Mouse (Mus musculus) gastrocnemius, postnatal 4 days (tissue): ENCODE data around the gene Pga5. TPM values are rescaled to one million over a fixed set of nuclear protein-coding genes. Genes with fewer than 3 reads are reported as not detected.

ENCODE experiments used
- DNase-seq, 2 experiments: peaks; one replicate each; pipeline ENCODE4 v3.0.0; 2021 to 2022; ENCODE audit warnings: low spot score in 2 of 2, mixed read lengths in 2 of 2
- total RNA-seq, 2 experiments: library from RNA; stranded (reverse); gene quantifications; 2 replicates each; pipeline ENCODE4 v1.2.3; 2021

Pga5 gene
- total RNA-seq, 2 experiments from 2014 or later, result not detected

DNA sequence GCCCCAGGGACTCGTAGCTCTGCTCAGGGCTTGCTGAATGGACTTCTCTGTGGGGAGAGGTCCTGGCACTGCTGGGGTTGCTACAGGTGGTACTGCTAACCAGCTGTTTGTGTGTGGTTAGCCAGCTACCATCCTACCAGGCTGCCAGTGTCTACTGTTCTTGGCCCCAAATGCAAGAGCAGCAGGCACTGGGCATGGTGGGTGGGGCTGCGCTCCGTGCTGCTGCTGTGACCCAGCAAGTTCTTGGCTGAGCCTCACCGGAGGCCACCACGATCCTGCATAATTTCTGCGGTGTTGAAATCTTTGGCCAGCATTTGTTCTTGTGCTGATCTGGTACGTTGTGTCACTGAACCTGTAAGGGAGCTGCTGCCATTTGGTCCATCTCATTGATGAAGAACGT is 25.6 kb upstream of the Pga5 start:
- no peak for DNase-seq

DNA sequence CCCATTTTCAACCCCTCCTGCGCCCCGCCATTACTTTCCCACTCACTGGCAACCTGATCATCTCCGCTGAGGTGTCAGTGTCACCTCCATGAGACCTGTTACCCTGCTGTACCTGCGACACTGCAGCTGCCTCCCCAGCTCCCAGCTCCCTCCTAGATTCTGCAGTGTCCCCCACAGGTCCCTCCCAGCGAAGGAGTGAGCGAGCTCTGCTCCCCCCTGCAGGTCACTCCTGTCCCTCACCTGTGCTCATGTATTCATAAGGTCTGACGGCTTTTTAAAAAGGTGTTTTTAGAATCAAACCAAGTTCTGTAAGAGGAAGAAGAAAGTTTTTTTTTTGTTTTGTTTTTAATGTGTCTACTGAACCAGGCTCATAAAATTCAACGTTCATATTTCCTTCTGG is 24.3 kb upstream of the Pga5 start:
- no peak for DNase-seq

DNA sequence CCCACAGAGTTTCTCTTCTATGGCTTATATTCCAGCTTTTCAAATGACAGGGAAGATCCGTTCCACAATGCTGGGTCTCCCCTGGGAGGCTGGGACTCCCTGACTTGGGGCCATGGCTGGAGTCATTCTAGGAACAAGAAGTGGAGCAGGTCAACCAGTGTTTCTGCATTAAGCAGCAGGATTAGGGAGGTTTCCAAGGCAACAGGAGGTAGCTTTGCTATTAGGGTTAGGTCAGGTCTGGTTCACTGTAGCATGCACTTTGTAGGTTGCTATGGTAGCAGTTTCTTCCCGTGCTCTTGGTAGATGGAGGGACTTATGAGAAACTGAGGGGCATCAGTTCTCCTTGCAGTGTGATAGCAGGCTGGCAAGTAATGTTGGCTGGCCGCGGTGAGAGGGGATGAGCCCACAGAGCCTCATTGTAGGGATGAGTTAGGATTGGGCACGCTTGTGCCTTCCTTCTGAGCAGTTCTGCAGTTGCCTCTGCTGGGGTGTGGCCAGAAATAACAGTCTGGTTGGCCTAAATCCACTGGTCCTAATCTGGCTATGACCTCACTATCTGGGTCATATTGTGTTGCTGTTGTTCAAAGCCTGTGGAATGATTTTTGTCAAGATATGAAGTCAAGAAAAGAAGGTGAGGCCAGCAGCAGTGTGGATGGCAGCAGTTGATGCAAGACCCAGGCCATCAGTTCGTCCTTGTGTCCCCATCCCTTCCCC is 23.3 kb upstream of the Pga5 start:
- DNase-seq, result no peak

DNA sequence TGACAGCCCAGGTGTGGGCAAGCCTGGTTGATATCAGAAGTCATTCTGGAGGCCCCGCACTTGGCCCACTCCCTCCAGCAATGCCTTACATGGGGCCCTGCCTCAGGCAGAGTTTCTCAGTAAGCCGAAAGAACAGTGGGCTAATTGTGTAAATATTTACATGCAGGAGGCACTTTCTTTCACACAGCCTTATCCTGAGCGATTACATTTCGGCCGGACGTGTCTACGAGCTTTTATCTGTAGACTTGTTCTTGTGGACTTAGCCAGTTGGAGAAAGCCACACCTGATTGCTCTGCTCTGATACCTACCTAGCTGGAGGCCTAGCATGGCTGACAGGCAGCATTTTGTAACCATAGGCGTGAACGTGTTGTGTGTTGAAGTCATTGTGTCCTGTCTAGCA is 22.0 kb upstream of the Pga5 start:
- no peak for DNase-seq

GRCm38 (mm10) chr19:10698131-10698991 is 20.5 kb upstream of the Pga5 start:
- DNase-seq, result no peak

GRCm38 (mm10) chr19:10695801-10696200 is 17.9 kb upstream of the Pga5 start:
- DNase-seq, result no peak

- no peak for DNase-seq
Measured at GRCm38 (mm10) chr19:10693926-10694682, 16.2 kb upstream of the Pga5 start.

GRCm38 (mm10) chr19:10692361-10692760 is 14.5 kb upstream of the Pga5 start:
- no peak for DNase-seq

GRCm38 (mm10) chr19:10691660-10692059 is 13.8 kb upstream of the Pga5 start:
- no peak for DNase-seq

- DNase-seq, result peak in 1 of 2 experiments; percentile 9
Measured at GRCm38 (mm10) chr19:10691121-10691520, 13.2 kb upstream of the Pga5 start.

GRCm38 (mm10) chr19:10690336-10690735 is 12.5 kb upstream of the Pga5 start:
- DNase-seq, result no peak

DNA sequence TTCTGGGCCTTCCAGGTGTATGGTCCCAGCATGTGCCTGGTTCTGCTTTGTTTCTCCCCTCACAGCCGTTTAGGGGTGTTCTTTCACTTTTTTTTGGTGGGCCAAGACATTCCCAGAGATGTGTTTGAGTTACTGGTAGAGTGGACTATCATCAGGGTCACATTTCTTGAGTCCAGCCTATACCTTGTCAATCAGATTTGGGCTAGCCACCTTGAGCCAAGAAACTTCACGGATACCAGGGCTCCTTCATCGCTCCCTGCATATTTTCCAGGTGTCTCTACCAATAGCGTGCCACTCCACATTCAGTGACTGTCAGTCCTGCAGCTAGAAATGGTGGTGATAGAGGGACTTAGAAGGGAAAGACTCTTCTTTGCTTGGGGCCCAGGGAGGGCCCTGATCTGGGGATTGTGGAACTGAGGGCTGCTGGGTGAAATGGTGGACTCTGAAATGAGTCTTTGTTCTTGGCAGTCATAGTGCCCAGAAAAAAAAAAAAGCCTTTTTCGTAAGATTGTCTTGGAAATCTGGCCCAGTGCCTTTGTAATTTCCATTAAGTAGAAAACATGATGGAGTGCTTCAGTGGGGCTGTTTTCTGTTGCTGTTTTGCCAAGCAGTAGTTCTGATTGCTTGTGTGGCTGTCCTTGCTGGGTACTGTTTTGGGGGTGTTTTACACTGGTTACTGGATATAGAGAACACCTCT is 11.7 kb upstream of the Pga5 start:
- DNase-seq, result no peak

DNA sequence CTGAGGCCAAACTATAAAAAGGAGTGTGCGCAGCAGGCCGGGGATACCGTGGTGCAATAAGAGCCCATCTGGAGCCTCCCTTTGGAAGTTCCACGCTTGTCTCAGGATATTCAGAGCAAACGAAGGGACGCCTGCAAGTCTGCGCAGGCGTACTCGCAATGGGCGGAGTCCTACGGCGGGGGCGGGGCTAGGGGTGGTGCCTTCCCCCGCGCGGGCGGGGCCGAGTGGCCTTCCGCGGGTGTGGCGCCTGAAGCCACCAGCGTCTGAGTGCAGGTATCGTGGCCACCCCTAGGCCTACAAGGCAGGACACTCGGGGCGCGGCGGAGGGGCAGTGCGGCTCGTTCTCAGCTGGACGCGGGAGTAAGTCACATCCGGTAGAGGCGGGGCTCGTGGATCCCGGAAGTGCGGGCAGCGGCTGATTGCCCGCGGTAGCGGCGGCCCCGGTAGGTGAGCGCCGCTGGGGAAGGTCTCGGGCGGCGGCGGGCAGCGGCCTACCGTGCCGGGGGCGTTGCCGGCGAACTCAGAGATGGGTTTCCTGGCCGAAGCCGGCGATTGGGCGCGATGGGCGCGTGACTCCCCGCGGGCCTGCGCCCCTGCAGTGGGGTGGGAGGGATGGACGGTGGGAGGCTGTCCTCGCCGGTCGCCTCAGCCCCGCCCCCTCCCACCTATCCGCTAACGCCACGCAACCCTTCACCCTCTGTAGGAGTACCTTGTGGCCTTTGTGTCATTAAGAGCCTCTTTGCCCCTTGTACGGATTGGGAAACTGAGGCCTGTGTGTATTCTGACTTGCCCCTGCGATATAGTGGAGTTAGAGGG is 10.9 kb upstream of the Pga5 start, which contains the start of gene Vps37c:
Gene Vps37c (plus strand): TSS at position 199 of the 816 bp plus-strand sequence.
- peak; percentile 95 for DNase-seq

GRCm38 (mm10) chr19:10685727-10686126 is 7.9 kb upstream of the Pga5 start:
- no peak for DNase-seq

GRCm38 (mm10) chr19:10685081-10685480 is 7.2 kb upstream of the Pga5 start:
- no peak for DNase-seq

DNA sequence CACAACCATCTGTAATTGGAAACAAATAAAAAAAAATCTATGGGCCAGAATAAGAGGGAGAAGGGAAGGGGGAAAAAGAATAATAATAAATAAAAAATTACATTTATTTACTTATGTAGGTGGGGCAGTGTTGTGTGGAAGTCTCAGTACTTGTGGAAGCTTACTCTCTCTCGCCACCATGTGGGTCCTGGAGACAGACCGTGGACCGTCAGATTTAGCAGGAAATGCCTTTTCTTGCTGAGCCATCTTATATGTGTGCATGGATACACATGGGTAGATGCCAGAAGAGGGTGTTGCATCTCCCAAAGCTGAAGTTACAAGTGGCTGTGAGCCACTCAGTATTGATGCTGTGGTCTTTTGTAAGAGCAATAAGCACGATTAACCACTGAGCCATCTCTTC is 3.7 kb upstream of the Pga5 start:
- DNase-seq, result no peak

GRCm38 (mm10) chr19:10678772-10679067 is 849 bp upstream of the Pga5 start:
- no peak for DNase-seq

GRCm38 (mm10) chr19:10676656-10677055 is 1.2 kb downstream of the Pga5 start:
- DNase-seq, result no peak

- no peak for DNase-seq
Measured at GRCm38 (mm10) chr19:10673275-10673674, 4.6 kb downstream of the Pga5 start.

DNA sequence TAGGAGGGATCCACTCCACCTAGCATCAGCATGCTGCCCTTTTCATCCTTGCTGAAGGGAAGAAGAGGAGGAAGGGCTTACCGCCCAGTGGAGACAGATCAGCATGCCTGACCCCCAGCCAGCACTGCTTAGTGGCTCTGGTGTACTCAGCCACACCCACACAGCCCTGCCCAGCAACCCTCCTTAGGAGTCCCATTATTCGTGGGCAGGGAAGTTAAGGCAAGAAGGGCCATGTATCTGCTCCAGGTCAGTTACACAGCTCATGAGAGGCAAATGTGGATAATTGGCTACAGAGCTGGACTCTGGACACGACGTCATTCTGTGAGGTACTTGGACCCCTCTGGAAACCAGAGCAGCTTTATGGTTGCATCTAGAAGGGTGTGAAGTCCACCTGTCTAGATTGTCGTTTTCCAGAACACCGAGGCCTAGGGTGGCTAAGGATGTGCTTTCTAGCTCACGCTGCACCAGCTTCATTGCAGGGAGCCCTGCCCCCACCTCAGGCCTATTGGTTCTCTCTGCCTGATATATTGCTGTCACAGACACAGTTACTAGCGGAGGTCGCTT is 5.9 kb downstream of the Pga5 start:
- no peak for DNase-seq
